Mouse (Mus musculus) thymus, postnatal 14 days (tissue): Measurements from ENCODE around the gene Hdac2.
A peak's percentile ranks its signal among the peaks of the same experiment; 100 is the strongest.

Source experiments
- DNase-seq: peaks from one replicate; pipeline ENCODE4 v3.0.0; 2021

Gene Hdac2

DNA sequence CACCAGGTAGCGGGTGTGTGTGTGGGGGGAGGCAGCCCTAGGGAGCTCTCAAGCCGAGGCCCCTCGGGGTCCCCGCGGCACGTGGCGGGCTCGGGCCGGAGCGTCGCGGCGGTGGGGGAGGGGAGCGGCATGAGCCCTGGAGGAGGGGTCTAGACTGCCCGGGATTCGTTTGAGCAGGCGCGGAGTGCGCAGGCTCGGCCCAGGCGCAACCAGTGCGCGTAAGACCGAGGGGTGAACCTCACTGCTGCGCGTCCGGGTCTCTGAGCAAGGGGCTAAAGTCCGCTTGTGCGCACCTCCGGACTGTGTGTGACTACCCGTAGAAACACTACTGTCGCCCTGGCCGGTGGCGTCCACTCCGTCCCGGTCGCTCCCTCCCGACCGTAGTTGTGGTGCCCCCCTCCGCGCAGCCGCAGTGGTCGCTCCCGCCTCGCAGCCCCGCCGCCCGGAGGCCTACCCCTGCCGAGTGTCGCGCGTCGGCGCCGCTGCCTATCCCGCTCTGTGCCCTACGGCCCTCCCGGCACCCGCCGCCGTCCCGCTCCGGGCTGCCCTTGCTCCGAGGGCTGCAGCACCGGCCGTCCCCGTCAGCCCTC lies at the start of gene Hdac2:
Hdac2 (plus strand) TSS at position 459 of the 590 bp plus-strand sequence.
- peak; percentile 89 for DNase-seq

GRCm38 (mm10) chr10:36928212-36928611 lies 46.1 kb upstream of the Hdac2 start:
- no peak for DNase-seq

DNA sequence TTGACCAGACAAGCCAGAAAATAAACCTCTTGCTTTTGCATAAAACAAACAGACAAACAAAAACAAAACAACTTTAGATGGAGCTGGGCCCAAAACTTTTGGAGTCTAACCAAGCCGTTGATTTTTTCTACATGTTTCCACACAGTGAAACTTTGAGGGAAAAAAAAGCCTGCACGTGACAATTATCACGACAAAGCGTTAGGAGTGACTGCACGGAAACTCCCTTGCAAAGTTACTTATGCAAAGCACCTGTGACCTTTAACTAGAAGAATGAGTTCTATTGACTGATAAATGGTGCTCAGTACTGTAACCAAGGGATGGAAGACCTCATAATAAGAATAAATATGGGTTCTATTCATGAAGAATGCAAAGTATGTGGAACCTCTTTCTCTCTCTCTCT lies 38.5 kb upstream of the Hdac2 start:
- no peak for DNase-seq

GRCm38 (mm10) chr10:36936271-36936670 lies 38.1 kb upstream of the Hdac2 start:
- no peak for DNase-seq

GRCm38 (mm10) chr10:36951742-36952141 lies 22.6 kb upstream of the Hdac2 start:
- no peak for DNase-seq

- no peak for DNase-seq
Observed at GRCm38 (mm10) chr10:36952622-36953021, 21.7 kb upstream of the Hdac2 start.

DNA sequence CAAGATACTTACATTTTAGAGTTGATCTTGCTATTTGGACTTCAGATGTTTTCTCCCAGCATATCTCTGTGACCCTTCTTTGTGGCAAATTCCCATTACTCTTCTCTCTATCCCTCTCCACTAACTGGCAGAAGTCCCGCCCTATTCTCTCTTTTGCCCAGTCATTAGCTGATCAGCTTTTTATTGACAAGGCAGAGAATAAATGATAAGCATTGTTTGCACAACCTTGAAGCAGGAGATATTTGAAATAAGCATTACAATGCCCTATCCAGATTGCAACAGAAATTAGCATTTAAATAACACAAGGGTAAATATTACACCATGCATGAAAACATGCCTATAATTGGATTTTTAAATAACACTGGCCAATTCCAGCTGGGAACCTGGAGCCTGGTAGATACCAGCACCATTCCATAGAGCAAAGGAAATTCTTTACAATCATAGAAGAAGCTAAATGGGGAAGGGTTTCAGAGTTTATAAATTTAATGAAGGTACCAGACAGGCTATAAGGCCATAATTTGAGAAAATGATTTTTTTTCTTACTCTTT lies 14.7 kb upstream of the Hdac2 start:
- DNase-seq, result no peak

DNA sequence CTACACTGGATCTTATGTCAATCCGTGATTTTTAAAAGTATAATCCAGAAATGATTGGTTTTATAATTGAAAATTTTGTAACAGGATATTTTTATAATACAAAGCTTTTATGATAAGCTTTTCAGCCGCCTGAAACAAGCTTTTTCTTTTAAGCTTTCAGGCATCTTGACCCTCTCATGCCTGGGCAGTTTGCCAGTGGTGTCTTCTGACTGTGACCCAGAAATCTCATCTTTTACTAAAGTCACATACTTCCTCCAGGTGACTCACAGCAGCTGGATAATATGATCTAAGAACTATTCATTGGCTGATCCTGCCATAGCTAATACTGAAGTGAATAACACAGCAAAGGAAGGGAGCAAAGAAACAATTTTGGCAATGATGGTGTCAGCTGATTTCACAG lies 9.9 kb upstream of the Hdac2 start:
- no peak for DNase-seq

GRCm38 (mm10) chr10:36974676-36975520 lies 554 bp downstream of the Hdac2 start:
- peak; percentile 83 for DNase-seq

DNA sequence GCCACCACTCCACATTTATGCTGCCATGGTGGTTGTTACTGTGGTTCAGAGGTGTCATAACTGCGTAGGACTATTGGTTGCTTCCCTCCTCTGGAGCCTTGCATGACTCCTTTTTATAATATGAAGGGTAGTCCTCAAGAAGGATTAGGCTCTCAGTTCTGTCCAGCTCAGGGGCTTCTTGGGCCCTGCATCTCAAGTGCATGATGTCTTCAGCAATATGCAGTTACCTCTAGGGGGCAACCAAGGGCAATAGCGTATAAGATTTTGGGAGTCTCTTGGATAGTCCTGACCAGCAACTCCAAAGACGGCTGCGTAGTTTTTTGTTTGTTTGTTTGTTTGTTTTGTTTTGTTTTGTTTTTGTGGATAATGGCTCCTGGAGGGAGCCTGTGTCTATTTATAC lies 7.5 kb downstream of the Hdac2 start:
- peak; percentile 21 for DNase-seq

- no peak for DNase-seq
Observed at GRCm38 (mm10) chr10:36992149-36992548, 17.8 kb downstream of the Hdac2 start.

DNA sequence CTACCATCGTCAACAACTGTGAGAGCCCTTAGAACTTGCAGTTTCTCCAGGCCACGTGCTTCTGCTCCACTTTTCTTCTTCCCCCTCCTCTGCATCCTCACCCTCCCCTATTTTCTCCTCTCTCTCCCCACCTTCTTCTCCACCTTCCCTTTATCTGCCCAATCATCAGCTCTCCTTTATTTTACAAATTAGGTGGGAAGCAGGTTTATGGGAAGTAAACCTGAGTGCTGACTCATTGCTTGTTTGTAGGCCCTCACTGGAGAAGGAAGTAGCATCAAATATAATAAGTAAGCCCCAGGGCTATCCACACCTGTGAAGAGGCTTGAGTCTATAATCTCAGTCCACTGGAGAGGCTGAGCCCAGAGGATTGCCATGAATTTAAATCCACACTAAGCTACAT lies 26.5 kb downstream of the Hdac2 start:
- DNase-seq, result no peak

DNA sequence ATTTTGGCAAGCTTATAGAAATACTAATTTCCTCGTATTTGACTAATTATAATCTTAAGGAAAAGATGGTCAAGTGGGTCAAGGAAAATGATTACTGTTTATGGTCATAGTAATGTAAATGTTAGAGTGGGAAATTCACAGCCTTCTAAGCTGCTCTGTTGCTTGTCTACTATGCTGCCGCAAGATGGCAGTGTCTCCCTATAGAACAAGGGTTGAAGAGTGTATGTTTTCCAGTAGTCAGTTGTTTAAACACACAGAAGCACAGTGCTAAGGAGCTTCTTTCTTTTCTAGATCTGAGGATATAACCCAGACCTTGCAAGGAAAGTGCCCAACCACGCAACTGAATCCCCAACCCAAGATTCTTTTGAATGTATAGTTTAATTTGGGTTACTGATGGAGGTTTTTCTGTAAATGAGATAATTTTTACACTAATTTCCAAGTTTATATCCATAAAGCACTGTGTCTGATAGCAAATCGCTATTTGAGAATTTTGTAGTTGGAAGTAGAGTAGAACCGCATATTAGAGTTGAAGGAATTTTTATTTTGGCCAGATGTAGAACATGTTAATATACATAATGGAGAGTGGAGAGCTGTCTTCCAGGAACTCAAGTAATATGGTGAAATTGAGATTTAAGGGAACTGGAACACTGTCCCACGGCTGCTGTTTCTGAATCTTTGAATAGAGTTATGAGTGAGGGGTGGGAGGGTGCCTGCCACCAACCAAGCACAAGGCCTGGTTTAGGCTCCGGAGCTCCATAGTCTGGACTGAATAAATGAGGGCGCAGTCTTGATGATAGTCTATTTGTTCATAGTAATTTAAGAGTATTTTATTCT lies 40.1 kb downstream of the Hdac2 start:
- DNase-seq, result peak; percentile 68

GRCm38 (mm10) chr10:37015729-37016128 lies 41.4 kb downstream of the Hdac2 start:
- no peak for DNase-seq

DNA sequence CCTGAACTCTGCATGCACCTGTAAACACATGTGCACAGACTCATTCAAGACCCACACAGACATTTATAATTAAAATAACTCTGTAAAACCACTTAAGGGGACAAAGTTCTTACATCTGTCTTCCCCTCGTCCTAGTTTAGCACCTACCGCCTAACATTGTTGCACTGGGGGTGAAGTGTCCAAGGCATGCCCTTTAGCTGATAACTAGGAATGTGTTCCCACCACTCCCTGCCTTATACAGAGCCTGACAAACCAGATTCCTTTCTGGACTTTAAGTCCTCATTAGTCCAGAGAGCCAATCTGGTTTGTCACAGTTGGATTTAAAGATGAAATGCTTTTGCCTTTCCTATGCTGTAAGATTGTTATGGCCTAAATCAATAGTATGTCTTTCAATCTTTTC lies 41.9 kb downstream of the Hdac2 start:
- DNase-seq, result no peak

DNA sequence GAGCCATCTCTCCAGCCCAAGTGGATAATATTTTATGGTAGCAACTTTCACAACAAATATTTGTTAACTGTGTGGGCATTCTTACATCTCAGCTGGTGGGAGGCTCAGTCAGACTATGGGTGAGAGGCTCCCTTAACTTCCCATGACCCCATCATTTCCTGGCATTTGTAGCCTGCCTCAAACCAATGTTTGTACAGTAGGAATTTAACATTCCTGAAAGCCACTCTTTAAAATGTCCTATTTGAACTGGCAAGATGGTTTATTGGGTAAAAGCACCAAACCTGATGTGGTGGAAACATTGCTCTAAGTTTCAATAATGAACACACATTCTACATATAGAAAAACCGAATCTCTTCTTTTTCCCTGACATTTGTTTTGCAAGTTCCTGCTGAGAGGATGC lies 50.0 kb downstream of the Hdac2 start:
- DNase-seq, result no peak

DNA sequence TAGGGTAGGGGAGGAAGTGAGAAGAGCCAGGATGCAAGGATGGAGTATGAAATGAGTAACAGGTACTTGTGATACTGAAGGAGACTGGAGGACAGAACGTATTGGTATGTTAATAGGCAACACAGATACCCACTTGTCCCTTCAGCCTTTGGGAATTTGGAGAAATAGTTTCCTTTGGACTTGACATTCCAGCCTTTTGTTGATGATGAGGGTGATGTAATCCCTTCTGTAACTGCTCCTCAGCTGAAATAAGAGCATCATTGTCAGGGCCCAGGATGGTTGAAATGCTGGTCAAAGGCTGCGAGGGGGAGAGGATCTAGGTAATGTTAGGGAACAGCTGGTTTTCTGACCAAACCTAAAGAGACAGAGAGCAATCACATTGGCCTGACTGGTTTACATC lies 54.3 kb downstream of the Hdac2 start:
- no peak for DNase-seq

GRCm38 (mm10) chr10:37035090-37035497 lies 60.8 kb downstream of the Hdac2 start:
- DNase-seq, result no peak

DNA sequence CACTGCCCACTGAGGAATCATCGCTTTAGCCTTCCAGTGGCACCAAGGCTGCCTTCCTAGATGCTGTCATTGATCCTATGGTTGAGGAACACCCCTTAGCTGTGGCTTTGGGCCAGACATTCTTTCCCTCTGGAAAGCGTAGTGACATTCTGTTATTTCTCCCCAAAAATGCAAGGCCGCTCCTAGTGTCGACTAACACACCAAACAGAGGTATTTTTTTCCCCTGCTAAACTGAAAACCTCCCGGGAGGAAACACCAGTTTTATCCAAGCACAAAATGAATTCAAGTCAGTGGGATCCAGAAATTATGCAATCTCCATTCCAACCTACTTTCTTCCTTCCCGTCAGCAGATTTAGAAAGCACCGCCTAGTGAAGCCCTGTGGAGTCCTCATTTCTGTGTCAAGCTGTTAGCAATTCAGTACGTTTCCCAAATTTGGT lies 73.3 kb downstream of the Hdac2 start:
- no peak for DNase-seq
